Mouse (Mus musculus) hindbrain, postnatal 0 days (tissue): Measurements from ENCODE around the gene Dhx34. TPM values are rescaled to one million over a fixed set of nuclear protein-coding genes. Genes with fewer than 3 reads are reported as not detected.

Experiments used
- ATAC-seq: fragments of 200-750 bp; cut with Nextera tagmentation; 2 replicates; pipeline ENCODE4 v1.8.0; 2017; ENCODE audit warnings: mild to moderate bottlenecking, moderate TSS enrichment, moderate library complexity
- DNase-seq: peaks from one replicate; pipeline ENCODE4 v3.0.0-alpha.2; 2015; ENCODE audit warnings: low spot score
- H3K27ac ChIP-seq: fragments of 300-500 bp; sonication (generic); 2 replicates; pipeline ENCODE4 v1.5.1; 2014; ENCODE audit warnings: mild to moderate bottlenecking
- H3K27me3 ChIP-seq: fragments of 300-500 bp; sonication (generic); 2 replicates; pipeline ENCODE4 v1.6.1; 2014; ENCODE audit warnings: low read length, mixed read lengths; ENCODE audit not compliant: insufficient read depth
- H3K36me3 ChIP-seq: fragments of 300-500 bp; sonication (generic); 2 replicates; pipeline ENCODE4 v1.6.1; 2014; ENCODE audit warnings: low read length, mixed read lengths; ENCODE audit not compliant: insufficient read depth
- H3K4me1 ChIP-seq: fragments of 300-500 bp; sonication (generic); 2 replicates; pipeline ENCODE4 v1.6.1; 2014; ENCODE audit warnings: antibody characterized with exemption, low read length, mixed read lengths; ENCODE audit not compliant: insufficient read depth
- H3K4me2 ChIP-seq: fragments of 300-500 bp; sonication (generic); 2 replicates; pipeline ENCODE4 v1.6.1; 2014; ENCODE audit warnings: low read depth, mild to moderate bottlenecking, low read length, moderate library complexity, mixed read lengths
- H3K4me3 ChIP-seq: fragments of 300-500 bp; sonication (generic); 2 replicates; pipeline ENCODE4 v1.5.1; 2014; ENCODE audit warnings: low read length
- H3K9ac ChIP-seq: fragments of 300-500 bp; sonication (generic); replicated peaks from 2 replicates; pipeline ENCODE4 v1.6.1; 2014; ENCODE audit warnings: mild to moderate bottlenecking, low read length, moderate library complexity, mixed read lengths
- H3K9me3 ChIP-seq: fragments of 300-500 bp; sonication (generic); 2 replicates; pipeline ENCODE4 v1.6.1; 2016; ENCODE audit warnings: low read length, mixed read lengths
- CTCF ChIP-seq: IDR thresholded peaks from 2 replicates; pipeline ENCODE4 v1.5.1; 2016; ENCODE audit warnings: antibody characterized with exemption, control low read depth, low read depth
- WGBS: fragments of 180-500 bp; shearing (Covaris S2); extraction: QIAGEN DNeasy Blood & Tissue Kit; methylation state at CpG from one replicate; pipeline ENCODE4 v1.1.7; 2014; 5-methylcytosine and 5-hydroxymethylcytosine counted together
- polyA plus RNA-seq: library from polyadenylated mRNA; unstranded; fragments of >200 nt; fragmentation: Nextera tagmentation; extraction: Ambion mirVana; gene quantifications from 2 replicates; pipeline ENCODE4 v1.2.1, GENCODE M21; 2015
- total RNA-seq: library from RNA; depleted of rRNA; stranded (reverse); fragments of >200 nt; gene quantifications from 2 replicates; pipeline ENCODE4 v1.2.3, GENCODE M21; 2014; rRNA removed

Gene Dhx34
- total and polyA plus RNA-seq, 2 experiments from 2014 or later = 9.1 to 25.0 TPM

- Histone ChIP-seq H3K36me3 (peaks cover 6% of the 10 kb centered on the region; the same call in 1 of the 2 replicates), H3K4me1 (no peaks in the 10 kb centered on the region), H3K4me2 (no peak overlapping the region), H3K9me3 (no peaks in the 10 kb centered on the region), H3K4me3 (no peak overlapping the region), H3K27ac (no peak overlapping the region), H3K9ac (no peak overlapping the region), H3K27me3 (no peaks in the 10 kb centered on the region)
- TF ChIP-seq CTCF = no peak
- no peak for DNase-seq
- WGBS = 76% methylated on average over 8 of the region's 8 CpGs
- ATAC-seq = no peak
These were observed 65.6 kb downstream of the Dhx34 start for GRCm38 (mm10) chr7:16156105-16156714.

- peak; percentile 37 for DNase-seq
- Histone ChIP-seq H3K9me3 (no peaks in the 10 kb centered on the region), H3K4me1 (no peaks in the 10 kb centered on the region), H3K36me3 (peaks cover 6% of the 10 kb centered on the region; the same call in 1 of the 2 replicates), H3K9ac (no peak overlapping the region), H3K27me3 (no peaks in the 10 kb centered on the region), H3K4me3 (no peak overlapping the region), H3K4me2 (no peak overlapping the region), H3K27ac (no peak overlapping the region)
- TF ChIP-seq CTCF = no peak
- 62% methylated on average over 9 of the region's 9 CpGs for WGBS
- ATAC-seq = no peak
These were observed 66.5 kb downstream of the Dhx34 start for GRCm38 (mm10) chr7:16155132-16155872.

- H3K9me3 ChIP-seq = no peaks in the 10 kb centered on the region
- no peak overlapping the region for H3K9ac ChIP-seq
- no peak overlapping the region for H3K4me2 ChIP-seq
- H3K36me3 ChIP-seq = peaks cover 6% of the 10 kb centered on the region; the same call in 1 of the 2 replicates
- no peak overlapping the region for H3K4me3 ChIP-seq
- H3K27ac ChIP-seq = no peak overlapping the region
- no peaks in the 10 kb centered on the region for H3K27me3 ChIP-seq
- peak; percentile 82 for DNase-seq
- peak; percentile 89 for TF ChIP-seq CTCF
- ATAC-seq = peak; percentile 87
- no peaks in the 10 kb centered on the region for H3K4me1 ChIP-seq
- 15% methylated on average over 10 of the region's 10 CpGs for WGBS
These were observed 68.3 kb downstream of the Dhx34 start for GRCm38 (mm10) chr7:16153522-16153921.

- Histone ChIP-seq H3K9ac (no peak overlapping the region), H3K27ac (no peak overlapping the region), H3K9me3 (no peaks in the 10 kb centered on the region), H3K27me3 (no peaks in the 10 kb centered on the region), H3K4me3 (no peak overlapping the region), H3K36me3 (no peaks in the 10 kb centered on the region), H3K4me2 (no peak overlapping the region), H3K4me1 (0 out of 2 replicates have a peak, but pooled peaks cover 3% of the 10 kb centered on the region)
- 79% methylated on average over 9 of the region's 9 CpGs for WGBS
- DNase-seq (no peak), ATAC-seq (no peak)
- no peak for TF ChIP-seq CTCF
These were observed 71.4 kb downstream of the Dhx34 start for GRCm38 (mm10) chr7:16150191-16151145.

- Histone ChIP-seq H3K9me3 (no peaks in the 10 kb centered on the region), H3K27ac (no peak overlapping the region), H3K36me3 (0 out of 2 replicates have a peak, but pooled peaks cover 3% of the 10 kb centered on the region), H3K4me2 (no peak overlapping the region), H3K9ac (no peak overlapping the region), H3K4me1 (0 out of 2 replicates have a peak, but pooled peaks cover 3% of the 10 kb centered on the region), H3K27me3 (no peaks in the 10 kb centered on the region), H3K4me3 (no peak overlapping the region)
- DNase-seq (no peak), ATAC-seq (0 out of 2 replicates have a peak, but pooled peaks have one; percentile 22)
- no peak for TF ChIP-seq CTCF
- 50% methylated on average over 5 of the region's 5 CpGs for WGBS
These were observed 72.6 kb downstream of the Dhx34 start for GRCm38 (mm10) chr7:16149241-16149640.

GRCm38 (mm10) chr7:16147643-16148042 is 74.2 kb downstream of the Dhx34 start:
- Histone ChIP-seq H3K9me3 (no peaks in the 10 kb centered on the region), H3K4me3 (no peak overlapping the region), H3K4me1 (0 out of 2 replicates have a peak, but pooled peaks cover 3% of the 10 kb centered on the region), H3K27me3 (no peaks in the 10 kb centered on the region), H3K4me2 (no peak overlapping the region), H3K36me3 (0 out of 2 replicates have a peak, but pooled peaks cover 3% of the 10 kb centered on the region), H3K9ac (no peak overlapping the region), H3K27ac (no peak overlapping the region)
- ATAC-seq = no peak
- TF ChIP-seq CTCF = no peak
- peak; percentile 40 for DNase-seq
- WGBS = 27% methylated on average over 15 of the region's 15 CpGs

Other genes with a start within 250 kb of the Dhx34 start
- 6.2 and 8.5 TPM in 2 replicates for gene Bicra, start 174.1 kb downstream of the Dhx34 start, total RNA-seq
- 3.4 and 3.8 TPM in 2 replicates for gene Bicra, start 174.1 kb downstream of the Dhx34 start, polyA plus RNA-seq
- gene Zfp541, start 160.2 kb downstream of the Dhx34 start, total RNA-seq = 0.31 and 0.72 TPM in 2 replicates
- gene Zfp541, start 160.2 kb downstream of the Dhx34 start, polyA plus RNA-seq = 0.15 and 0.24 TPM in 2 replicates
- 413 and 441 TPM in 2 replicates for gene Napa, start 123.6 kb downstream of the Dhx34 start, total RNA-seq
- gene Napa, start 123.6 kb downstream of the Dhx34 start, polyA plus RNA-seq = 253 and 256 TPM in 2 replicates
- gene Kptn, start 102.1 kb downstream of the Dhx34 start, total RNA-seq = 33.3 and 41.7 TPM in 2 replicates
- 33.2 and 35.8 TPM in 2 replicates for gene Kptn, start 102.1 kb downstream of the Dhx34 start, polyA plus RNA-seq
- gene Slc8a2, start 92.2 kb downstream of the Dhx34 start, total RNA-seq = 78.6 and 79.4 TPM in 2 replicates
- gene Slc8a2, start 92.2 kb downstream of the Dhx34 start, polyA plus RNA-seq = 1.2 TPM in 2 replicates
- gene Meis3, start 46.9 kb downstream of the Dhx34 start, total RNA-seq = 76.6 and 81.3 TPM in 2 replicates
- 77.5 and 84.6 TPM in 2 replicates for gene Meis3, start 46.9 kb downstream of the Dhx34 start, polyA plus RNA-seq
- gene C5ar2, start 22.1 kb upstream of the Dhx34 start, total RNA-seq = 0.47 TPM in 1 of 2 replicates, not detected in the other
- gene C5ar2, start 22.1 kb upstream of the Dhx34 start, polyA plus RNA-seq = 0.11 and 0.18 TPM in 2 replicates
- 1.4 and 1.9 TPM in 2 replicates for gene C5ar1, start 37.5 kb upstream of the Dhx34 start, total RNA-seq
- gene C5ar1, start 37.5 kb upstream of the Dhx34 start, polyA plus RNA-seq = 0.93 and 1.5 TPM in 2 replicates
- 56.0 and 71.3 TPM in 2 replicates for gene Inafm1, start 51.6 kb upstream of the Dhx34 start, total RNA-seq
- gene Inafm1, start 51.6 kb upstream of the Dhx34 start, polyA plus RNA-seq = 74.1 and 78.4 TPM in 2 replicates
- 11.8 and 27.9 TPM in 2 replicates for gene Ccdc9, start 64.8 kb upstream of the Dhx34 start, total RNA-seq
- 13.4 and 14.8 TPM in 2 replicates for gene Ccdc9, start 64.8 kb upstream of the Dhx34 start, polyA plus RNA-seq
- 51.0 and 55.8 TPM in 2 replicates for gene Bbc3, start 86.4 kb upstream of the Dhx34 start, total RNA-seq
- gene Bbc3, start 86.4 kb upstream of the Dhx34 start, polyA plus RNA-seq = 32.2 and 33.3 TPM in 2 replicates
- 88.6 and 89.4 TPM in 2 replicates for gene Sae1, start 165.8 kb upstream of the Dhx34 start, total RNA-seq
- gene Sae1, start 165.8 kb upstream of the Dhx34 start, polyA plus RNA-seq = 215 and 216 TPM in 2 replicates
- gene Zc3h4, start 178.9 kb upstream of the Dhx34 start, total RNA-seq = 36.8 and 38.2 TPM in 2 replicates
- gene Zc3h4, start 178.9 kb upstream of the Dhx34 start, polyA plus RNA-seq = 8.3 and 9.1 TPM in 2 replicates
- gene Tmem160, start 230.7 kb upstream of the Dhx34 start, total RNA-seq = 71.7 and 72.6 TPM in 2 replicates
- 102 and 114 TPM in 2 replicates for gene Tmem160, start 230.7 kb upstream of the Dhx34 start, polyA plus RNA-seq